Mouse (Mus musculus) heart, embryonic 12.5 days (tissue): ENCODE data around the gene Hpn. TPM values are rescaled to one million over a fixed set of nuclear protein-coding genes. Genes with fewer than 3 reads are reported as not detected.
A peak's percentile ranks its signal among the peaks of the same experiment; 100 is the strongest.

Experiments used
- ATAC-seq: fragments of 200-750 bp; cut with Nextera tagmentation; 2 replicates; pipeline ENCODE4 v1.8.0; 2017; ENCODE audit warnings: moderate TSS enrichment, moderate library complexity; ENCODE audit not compliant: insufficient number of reproducible peaks, low FRiP score
- H3K27ac ChIP-seq: fragments of 300-500 bp; sonication (generic); 2 replicates; pipeline ENCODE4 v1.5.1; 2016; ENCODE audit warnings: mild to moderate bottlenecking, moderate library complexity; ENCODE audit not compliant: poor library complexity, severe bottlenecking
- H3K27me3 ChIP-seq: fragments of 300-500 bp; sonication (generic); replicated peaks from 2 replicates; pipeline ENCODE4 v1.6.1; 2016; ENCODE audit warnings: mild to moderate bottlenecking, moderate library complexity
- H3K36me3 ChIP-seq: fragments of 300-500 bp; sonication (generic); 2 replicates; pipeline ENCODE4 v1.6.1; 2016; ENCODE audit warnings: mild to moderate bottlenecking, moderate library complexity
- H3K4me1 ChIP-seq: fragments of 300-500 bp; sonication (generic); replicated peaks from 2 replicates; pipeline ENCODE4 v1.6.1; 2016; ENCODE audit warnings: mild to moderate bottlenecking
- H3K4me2 ChIP-seq: fragments of 300-500 bp; sonication (generic); 2 replicates; pipeline ENCODE4 v1.6.1; 2016; ENCODE audit warnings: mild to moderate bottlenecking, moderate library complexity
- H3K4me3 ChIP-seq: fragments of 300-500 bp; sonication (generic); 2 replicates; pipeline ENCODE4 v1.5.1; 2016; ENCODE audit warnings: mild to moderate bottlenecking
- H3K9ac ChIP-seq: fragments of 300-500 bp; sonication (generic); 2 replicates; pipeline ENCODE4 v1.6.1; 2016; ENCODE audit warnings: mild to moderate bottlenecking, moderate library complexity
- H3K9me3 ChIP-seq: fragments of 300-500 bp; sonication (generic); replicated peaks from 2 replicates; pipeline ENCODE4 v1.6.1; 2016; ENCODE audit warnings: mild to moderate bottlenecking, moderate library complexity
- WGBS: fragments of 180-500 bp; shearing (Covaris S2); methylation state at CpG from one replicate; pipeline ENCODE4 v1.1.7; 2016; 5-methylcytosine and 5-hydroxymethylcytosine counted together
- polyA plus RNA-seq: library from polyadenylated mRNA; unstranded; fragments of >200 nt; fragmentation: Nextera tagmentation; extraction: Ambion mirVana; gene quantifications from 2 replicates; pipeline ENCODE4 v1.2.1, GENCODE M21; 2016

The Hpn gene
- polyA plus RNA-seq, 1 experiment from 2014 or later, result 2.0 TPM

- Histone ChIP-seq H3K27ac (no peak overlapping the region), H3K36me3 (no peaks in the 10 kb centered on the region), H3K9ac (no peak overlapping the region), H3K4me2 (no peak overlapping the region), H3K9me3 (no peaks in the 10 kb centered on the region), H3K4me3 (no peak overlapping the region), H3K27me3 (peaks cover 22% of the 10 kb centered on the region), H3K4me1 (peaks cover 16% of the 10 kb centered on the region)
- ATAC-seq, result no peak
- WGBS, result 85% methylated on average over 16 of the region's 16 CpGs
Measured at GRCm38 (mm10) chr7:31122641-31123631, 7.8 kb upstream of the Hpn start.

- Histone ChIP-seq H3K36me3 (no peaks in the 10 kb centered on the region), H3K9me3 (no peaks in the 10 kb centered on the region), H3K4me3 (no peak overlapping the region), H3K4me1 (peaks cover 24% of the 10 kb centered on the region), H3K9ac (no peak overlapping the region), H3K4me2 (no peak overlapping the region), H3K27ac (no peak overlapping the region), H3K27me3 (0 out of 2 replicates have a peak, but pooled peaks cover 7% of the 10 kb centered on the region)
- no peak for ATAC-seq
- WGBS, result 85% methylated on average over 5 of the region's 5 CpGs
Measured at GRCm38 (mm10) chr7:31119556-31119955, 4.5 kb upstream of the Hpn start.

GRCm38 (mm10) chr7:31118486-31118885 lies 3.4 kb upstream of the Hpn start:
- Histone ChIP-seq H3K9me3 (no peaks in the 10 kb centered on the region), H3K27me3 (0 out of 2 replicates have a peak, but pooled peaks cover 6% of the 10 kb centered on the region), H3K9ac (no peak overlapping the region), H3K36me3 (no peaks in the 10 kb centered on the region), H3K4me1 (peaks cover 26% of the 10 kb centered on the region), H3K4me3 (no peak overlapping the region), H3K4me2 (no peak overlapping the region), H3K27ac (no peak overlapping the region)
- WGBS, result 74% methylated on average over 7 of the region's 7 CpGs
- no peak for ATAC-seq

- Histone ChIP-seq H3K4me2 (no peak overlapping the region), H3K4me3 (no peak overlapping the region), H3K27ac (no peak overlapping the region), H3K9me3 (no peaks in the 10 kb centered on the region), H3K4me1 (peaks cover 26% of the 10 kb centered on the region), H3K36me3 (no peaks in the 10 kb centered on the region), H3K27me3 (0 out of 2 replicates have a peak, but pooled peaks cover 6% of the 10 kb centered on the region), H3K9ac (no peak overlapping the region)
- ATAC-seq, result no peak
- WGBS, result 85% methylated on average over 11 of the region's 11 CpGs
Measured at GRCm38 (mm10) chr7:31117465-31117864, 2.4 kb upstream of the Hpn start.

GRCm38 (mm10) chr7:31116721-31117145 lies 1.6 kb upstream of the Hpn start:
- ATAC-seq, result peak; percentile 33; the same call in 1 of the 2 replicates
- H3K27ac ChIP-seq, result peak overlapping the region; percentile 74; the same call in 1 of the 2 replicates
- H3K4me3 ChIP-seq, result no peak overlapping the region
- WGBS, result 38% methylated on average over 16 of the region's 16 CpGs
- no peak overlapping the region for H3K4me2 ChIP-seq
- H3K4me1 ChIP-seq, result peaks cover 32% of the 10 kb centered on the region
- H3K9me3 ChIP-seq, result no peaks in the 10 kb centered on the region
- no peak overlapping the region for H3K9ac ChIP-seq
- no peaks in the 10 kb centered on the region for H3K36me3 ChIP-seq
- H3K27me3 ChIP-seq, result 0 out of 2 replicates have a peak, but pooled peaks cover 6% of the 10 kb centered on the region

GRCm38 (mm10) chr7:31115587-31116043 lies 525 bp upstream of the Hpn start:
- ATAC-seq, result peak; percentile 82
- peaks cover 39% of the 10 kb centered on the region for H3K4me1 ChIP-seq
- H3K9ac ChIP-seq, result no peak overlapping the region
- H3K9me3 ChIP-seq, result no peaks in the 10 kb centered on the region
- H3K27me3 ChIP-seq, result 0 out of 2 replicates have a peak, but pooled peaks cover 6% of the 10 kb centered on the region
- H3K4me3 ChIP-seq, result no peak overlapping the region
- H3K4me2 ChIP-seq, result peak overlapping the region; percentile 44
- peak overlapping the region; percentile 74 for H3K27ac ChIP-seq
- H3K36me3 ChIP-seq, result no peaks in the 10 kb centered on the region
- WGBS, result 11% methylated on average over 17 of the region's 17 CpGs

GRCm38 (mm10) chr7:31114646-31115045 lies 444 bp downstream of the Hpn start:
- no peaks in the 10 kb centered on the region for H3K9me3 ChIP-seq
- 63% methylated on average over 10 of the region's 10 CpGs for WGBS
- H3K9ac ChIP-seq, result 0 out of 2 replicates have a peak overlapping the region, but pooled peaks have one; percentile 48
- H3K4me3 ChIP-seq, result no peak overlapping the region
- no peak overlapping the region for H3K4me2 ChIP-seq
- peaks cover 39% of the 10 kb centered on the region for H3K4me1 ChIP-seq
- H3K27me3 ChIP-seq, result 0 out of 2 replicates have a peak, but pooled peaks cover 6% of the 10 kb centered on the region
- H3K27ac ChIP-seq, result no peak overlapping the region
- no peak for ATAC-seq
- H3K36me3 ChIP-seq, result no peaks in the 10 kb centered on the region

GRCm38 (mm10) chr7:31113800-31114199 lies 1.3 kb downstream of the Hpn start:
- Histone ChIP-seq H3K36me3 (no peaks in the 10 kb centered on the region), H3K4me2 (no peak overlapping the region), H3K27me3 (0 out of 2 replicates have a peak, but pooled peaks cover 6% of the 10 kb centered on the region), H3K4me3 (no peak overlapping the region), H3K27ac (no peak overlapping the region), H3K9me3 (no peaks in the 10 kb centered on the region), H3K9ac (no peak overlapping the region), H3K4me1 (peaks cover 45% of the 10 kb centered on the region)
- no peak for ATAC-seq
- 70% methylated on average over 6 of the region's 6 CpGs for WGBS

GRCm38 (mm10) chr7:31112036-31112435 lies 3.1 kb downstream of the Hpn start:
- Histone ChIP-seq H3K4me1 (peaks cover 48% of the 10 kb centered on the region), H3K36me3 (no peaks in the 10 kb centered on the region), H3K27me3 (no peaks in the 10 kb centered on the region), H3K9ac (no peak overlapping the region), H3K4me3 (no peak overlapping the region), H3K4me2 (no peak overlapping the region), H3K27ac (peak overlapping the region; percentile 16; the same call in 1 of the 2 replicates), H3K9me3 (no peaks in the 10 kb centered on the region)
- ATAC-seq, result no peak
- WGBS, result 38% methylated on average over 4 of the region's 4 CpGs

- peaks cover 38% of the 10 kb centered on the region for H3K4me1 ChIP-seq
- H3K4me2 ChIP-seq, result no peak overlapping the region
- no peak overlapping the region for H3K4me3 ChIP-seq
- H3K9ac ChIP-seq, result no peak overlapping the region
- H3K36me3 ChIP-seq, result no peaks in the 10 kb centered on the region
- no peaks in the 10 kb centered on the region for H3K9me3 ChIP-seq
- H3K27ac ChIP-seq, result 0 out of 2 replicates have a peak overlapping the region, but pooled peaks have one; percentile 13
- 69% methylated on average over 15 of the region's 15 CpGs for WGBS
- no peak for ATAC-seq
- no peaks in the 10 kb centered on the region for H3K27me3 ChIP-seq
Measured at GRCm38 (mm10) chr7:31110861-31111385, 4.2 kb downstream of the Hpn start.

- Histone ChIP-seq H3K4me1 (peaks cover 31% of the 10 kb centered on the region), H3K9ac (no peak overlapping the region), H3K4me2 (no peak overlapping the region), H3K4me3 (no peak overlapping the region), H3K27me3 (no peaks in the 10 kb centered on the region), H3K36me3 (no peaks in the 10 kb centered on the region), H3K27ac (no peak overlapping the region), H3K9me3 (no peaks in the 10 kb centered on the region)
- WGBS, result 81% methylated on average over 5 of the region's 5 CpGs
- ATAC-seq, result no peak
Measured at GRCm38 (mm10) chr7:31109796-31110195, 5.3 kb downstream of the Hpn start.
